Mouse (Mus musculus) heart, postnatal 0 days (tissue): Measurements from ENCODE around the gene Atg16l2. TPM values are rescaled to one million over a fixed set of nuclear protein-coding genes. Genes with fewer than 3 reads are reported as not detected.

ENCODE experiments used
- ATAC-seq: fragments of 200-750 bp; cut with Nextera tagmentation; 2 replicates; pipeline ENCODE4 v1.8.0; 2017; ENCODE audit warnings: low read depth, moderate number of reproducible peaks, moderate library complexity; ENCODE audit not compliant: insufficient read depth
- DNase-seq: peaks from one replicate; pipeline ENCODE4 v3.0.0-alpha.2; 2016; ENCODE audit warnings: low spot score
- H3K27ac ChIP-seq: fragments of 300-500 bp; sonication (generic); 2 replicates; pipeline ENCODE4 v1.5.1; 2014; ENCODE audit warnings: low read depth, mild to moderate bottlenecking
- H3K27me3 ChIP-seq: fragments of 300-500 bp; sonication (generic); 2 replicates; pipeline ENCODE4 v1.6.1; 2014; ENCODE audit warnings: low read length, mixed read lengths; ENCODE audit not compliant: control insufficient read depth, insufficient read depth
- H3K36me3 ChIP-seq: fragments of 300-500 bp; sonication (generic); replicated peaks from 2 replicates; pipeline ENCODE4 v1.6.1; 2014; ENCODE audit warnings: low read length, mixed read lengths; ENCODE audit not compliant: control insufficient read depth, insufficient read depth
- H3K4me1 ChIP-seq: fragments of 300-500 bp; sonication (generic); 2 replicates; pipeline ENCODE4 v1.6.1; 2014; ENCODE audit warnings: antibody characterized with exemption; ENCODE audit not compliant: control insufficient read depth, insufficient read depth
- H3K4me2 ChIP-seq: fragments of 300-500 bp; sonication (generic); 2 replicates; pipeline ENCODE4 v1.6.1; 2014; ENCODE audit warnings: low read depth, mild to moderate bottlenecking, low read length, moderate library complexity
- H3K4me3 ChIP-seq: fragments of 300-500 bp; sonication (generic); 2 replicates; pipeline ENCODE4 v1.5.1; 2014; ENCODE audit warnings: low read depth, low read length
- H3K9ac ChIP-seq: fragments of 300-500 bp; sonication (generic); replicated peaks from 2 replicates; pipeline ENCODE4 v1.6.1; 2014; ENCODE audit warnings: low read depth, low read length, mixed read lengths
- H3K9me3 ChIP-seq: fragments of 300-500 bp; sonication (generic); replicated peaks from 2 replicates; pipeline ENCODE4 v1.6.1; 2016; ENCODE audit warnings: low read length; ENCODE audit not compliant: control insufficient read depth
- CTCF ChIP-seq: IDR thresholded peaks from 2 replicates; pipeline ENCODE4 v1.5.1; 2016; ENCODE audit warnings: antibody characterized with exemption, control low read depth, low read depth
- EP300 ChIP-seq: IDR thresholded peaks from 2 replicates; pipeline ENCODE4 v1.6.1; 2016; ENCODE audit warnings: antibody characterized with exemption, low read depth
- WGBS: fragments of 180-500 bp; shearing (Covaris S2); extraction: QIAGEN DNeasy Blood & Tissue Kit; methylation state at CpG from one replicate; pipeline ENCODE4 v1.1.7; 2014; 5-methylcytosine and 5-hydroxymethylcytosine counted together
- polyA plus RNA-seq: library from polyadenylated mRNA; unstranded; fragments of >200 nt; fragmentation: Nextera tagmentation; extraction: Ambion mirVana; gene quantifications from 2 replicates; pipeline ENCODE4 v1.2.1, GENCODE M21; 2015
- total RNA-seq: library from RNA; depleted of rRNA; stranded (reverse); fragments of >200 nt; gene quantifications from 2 replicates; pipeline ENCODE4 v1.2.3, GENCODE M21; 2014; ENCODE audit warnings: low replicate concordance

Gene Atg16l2
- total and polyA plus RNA-seq, 2 experiments from 2014 or later: 15.9 to 67.1 TPM

DNA sequence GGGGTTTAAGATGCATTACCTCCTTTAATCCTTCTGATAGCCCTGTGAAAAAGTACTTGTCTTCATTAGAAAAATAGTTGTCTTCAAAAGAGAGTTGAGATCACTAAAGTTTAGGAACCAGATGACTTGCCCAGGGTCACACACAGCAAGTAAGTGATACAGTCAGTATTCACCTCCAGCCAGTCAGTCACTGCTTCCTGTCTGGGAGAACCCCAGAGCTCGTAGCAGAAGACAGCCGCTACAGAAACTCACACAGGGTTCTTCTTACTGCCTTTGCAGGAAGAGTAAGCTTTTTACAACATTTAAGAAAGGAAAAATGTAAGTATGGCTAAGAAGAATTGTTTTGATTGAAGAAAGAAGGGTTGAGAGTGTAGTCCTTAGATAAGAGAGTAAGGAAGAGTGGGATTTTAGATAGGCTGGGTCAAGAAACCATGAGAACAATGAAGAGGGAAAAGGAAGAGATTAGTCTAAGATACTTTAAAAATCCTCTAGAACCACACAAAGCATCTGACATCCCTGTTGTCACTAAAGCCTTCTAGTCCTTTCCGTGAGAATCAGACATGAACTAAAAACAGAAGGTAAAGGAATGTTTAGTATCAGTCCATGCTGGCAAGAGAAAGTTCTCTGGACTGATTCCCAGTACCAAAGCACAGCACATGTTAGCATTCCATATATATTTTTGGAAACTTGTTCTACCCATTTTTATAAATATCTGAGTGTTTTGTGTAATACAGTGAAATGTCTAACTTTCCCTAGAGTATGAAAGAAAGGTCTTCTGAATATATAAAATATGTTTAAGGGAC, 34.4 kb downstream of the Atg16l2 start:
- peaks cover 7% of the 10 kb centered on the region for H3K36me3 ChIP-seq
- no peaks in the 10 kb centered on the region for H3K9me3 ChIP-seq
- WGBS: 18% methylated on average over 3 of the region's 3 CpGs
- peaks cover 25% of the 10 kb centered on the region for H3K4me1 ChIP-seq
- TF ChIP-seq CTCF (no peak), EP300 (0 out of 2 replicates have a peak, but pooled peaks have one; percentile 7)
- 0 out of 2 replicates have a peak overlapping the region, but pooled peaks have one; percentile 21 for H3K4me2 ChIP-seq
- H3K27ac ChIP-seq: peak overlapping the region; percentile 91
- DNase-seq (peak; percentile 76), ATAC-seq (peak; percentile 83)
- no peak overlapping the region for H3K4me3 ChIP-seq
- H3K27me3 ChIP-seq: no peaks in the 10 kb centered on the region
- no peak overlapping the region; the same call in 1 of the 2 replicates for H3K9ac ChIP-seq

GRCm38 (mm10) chr7:101263511-101263910, 38.5 kb downstream of the Atg16l2 start:
- H3K27me3 ChIP-seq: no peaks in the 10 kb centered on the region
- H3K27ac ChIP-seq: no peak overlapping the region
- H3K36me3 ChIP-seq: peaks cover 26% of the 10 kb centered on the region
- no peak for ATAC-seq
- no peak for DNase-seq
- no peak overlapping the region for H3K4me3 ChIP-seq
- no peaks in the 10 kb centered on the region for H3K9me3 ChIP-seq
- H3K4me1 ChIP-seq: peaks cover 25% of the 10 kb centered on the region
- no peak for TF ChIP-seq CTCF
- no peak for TF ChIP-seq EP300
- no peak overlapping the region for H3K9ac ChIP-seq
- H3K4me2 ChIP-seq: no peak overlapping the region

GRCm38 (mm10) chr7:101261941-101262546, 40.0 kb downstream of the Atg16l2 start:
- Histone ChIP-seq H3K9me3 (no peaks in the 10 kb centered on the region), H3K36me3 (peaks cover 26% of the 10 kb centered on the region), H3K4me1 (peaks cover 11% of the 10 kb centered on the region), H3K4me3 (no peak overlapping the region), H3K9ac (no peak overlapping the region), H3K27me3 (no peaks in the 10 kb centered on the region), H3K4me2 (no peak overlapping the region), H3K27ac (no peak overlapping the region)
- ATAC-seq: no peak
- no peak for TF ChIP-seq EP300
- TF ChIP-seq CTCF: no peak
- no peak for DNase-seq
- WGBS: 89% methylated on average over 4 of the region's 4 CpGs

- H3K4me3 ChIP-seq: no peak overlapping the region
- H3K4me1 ChIP-seq: no peaks in the 10 kb centered on the region
- no peaks in the 10 kb centered on the region for H3K9me3 ChIP-seq
- no peak for TF ChIP-seq EP300
- TF ChIP-seq CTCF: no peak
- H3K27me3 ChIP-seq: no peaks in the 10 kb centered on the region
- no peak overlapping the region for H3K27ac ChIP-seq
- peaks cover 31% of the 10 kb centered on the region for H3K36me3 ChIP-seq
- no peak overlapping the region for H3K9ac ChIP-seq
- no peak for ATAC-seq
- H3K4me2 ChIP-seq: no peak overlapping the region
- DNase-seq: no peak
Observed at GRCm38 (mm10) chr7:101258482-101258881, 43.6 kb downstream of the Atg16l2 start.

- no peak for ATAC-seq
- no peak for DNase-seq
- H3K4me1 ChIP-seq: no peaks in the 10 kb centered on the region
- no peaks in the 10 kb centered on the region for H3K9me3 ChIP-seq
- no peak for TF ChIP-seq EP300
- TF ChIP-seq CTCF: no peak
- H3K9ac ChIP-seq: no peak overlapping the region
- no peak overlapping the region for H3K4me2 ChIP-seq
- peaks cover 32% of the 10 kb centered on the region for H3K36me3 ChIP-seq
- H3K27ac ChIP-seq: no peak overlapping the region
- no peak overlapping the region for H3K4me3 ChIP-seq
- no peaks in the 10 kb centered on the region for H3K27me3 ChIP-seq
- WGBS: 61% methylated on average over 2 of the region's 2 CpGs
Observed at GRCm38 (mm10) chr7:101253071-101253470, 49.0 kb downstream of the Atg16l2 start.
